Mouse (Mus musculus) neural tube, embryonic 11.5 days (tissue): ENCODE results near the gene Map4. TPM values are rescaled to one million over a fixed set of nuclear protein-coding genes. Genes with fewer than 3 reads are reported as not detected.

ENCODE experiments used
- ATAC-seq: fragments of 200-750 bp; cut with Nextera tagmentation; 2 replicates; pipeline ENCODE4 v1.8.0; 2017; ENCODE audit warnings: moderate number of reproducible peaks, mild to moderate bottlenecking, moderate TSS enrichment, moderate library complexity; ENCODE audit not compliant: insufficient read depth, low FRiP score, low TSS enrichment
- DNase-seq: peaks from one replicate; pipeline ENCODE4 v3.0.0-alpha.2; 2015; ENCODE audit warnings: low spot score
- H3K27ac ChIP-seq: fragments of 300-500 bp; sonication (generic); 2 replicates; pipeline ENCODE4 v1.5.1; 2014; ENCODE audit warnings: low read depth, mild to moderate bottlenecking, low read length
- H3K27me3 ChIP-seq: fragments of 300-500 bp; sonication (generic); 2 replicates; pipeline ENCODE4 v1.6.1; 2014; ENCODE audit warnings: mild to moderate bottlenecking, low read length, mixed read lengths; ENCODE audit not compliant: control insufficient read depth, insufficient read depth
- H3K36me3 ChIP-seq: fragments of 300-500 bp; sonication (generic); 2 replicates; pipeline ENCODE4 v1.6.1; 2014; ENCODE audit warnings: mild to moderate bottlenecking, low read length, moderate library complexity, mixed read lengths; ENCODE audit not compliant: control insufficient read depth, insufficient read depth
- H3K4me1 ChIP-seq: fragments of 300-500 bp; sonication (generic); 2 replicates; pipeline ENCODE4 v1.6.1; 2014; ENCODE audit warnings: low read length, mixed read lengths; ENCODE audit not compliant: control insufficient read depth, insufficient read depth
- H3K4me2 ChIP-seq: fragments of 300-500 bp; sonication (generic); 2 replicates; pipeline ENCODE4 v1.6.1; 2014; ENCODE audit warnings: low read depth, mild to moderate bottlenecking, moderate library complexity
- H3K4me3 ChIP-seq: fragments of 300-500 bp; sonication (generic); 2 replicates; pipeline ENCODE4 v1.5.1; 2014; ENCODE audit warnings: low read depth, low read length
- H3K9ac ChIP-seq: fragments of 300-500 bp; sonication (generic); 2 replicates; pipeline ENCODE4 v1.6.1; 2014; ENCODE audit warnings: mild to moderate bottlenecking, low read length
- H3K9me3 ChIP-seq: fragments of 300-500 bp; sonication (generic); 2 replicates; pipeline ENCODE4 v1.6.1; 2016; ENCODE audit warnings: low read length; ENCODE audit not compliant: control insufficient read depth
- whole genome bisulfite sequencing: fragments of 180-500 bp; shearing (Covaris S2); extraction: QIAGEN DNeasy Blood & Tissue Kit; methylation state at CpG from one replicate; pipeline ENCODE4 v1.1.7; 2014; 5-methylcytosine and 5-hydroxymethylcytosine counted together
- microRNA-seq: library from miRNA; unstranded; fragments of <30 nt; microRNA quantifications from one replicate; pipeline ENCODE4, GENCODE M21; 2016
- polyA plus RNA-seq: library from polyadenylated mRNA; unstranded; fragments of >200 nt; fragmentation: Nextera tagmentation; extraction: Ambion mirVana; gene quantifications from 2 replicates; pipeline ENCODE4 v1.2.1, GENCODE M21; 2014

Map4 gene
- polyA plus RNA-seq, 1 experiment from 2014 or later = 129 TPM

- Histone ChIP-seq H3K4me1 (peaks cover 13% of the 10 kb centered on the region), H3K36me3 (peaks cover 2% of the 10 kb centered on the region; the same call in 1 of the 2 replicates), H3K9me3 (no peaks in the 10 kb centered on the region), H3K9ac (peak overlapping the region; percentile 99), H3K4me3 (peak overlapping the region; percentile 87), H3K27me3 (no peaks in the 10 kb centered on the region), H3K27ac (peak overlapping the region; percentile 92), H3K4me2 (peak overlapping the region; percentile 53)
- no peak for DNase-seq
- WGBS = 35% methylated on average over 10 of the region's 10 CpGs
- ATAC-seq = no peak
Measured at GRCm38 (mm10) chr9:110130896-110131524, 199.8 kb downstream of the Map4 start.

GRCm38 (mm10) chr9:110131525-110132197 is 200.4 kb downstream of the Map4 start:
- H3K4me2 ChIP-seq = peak overlapping the region; percentile 53
- peak overlapping the region; percentile 87 for H3K4me3 ChIP-seq
- peak overlapping the region; percentile 99 for H3K9ac ChIP-seq
- peak overlapping the region; percentile 92 for H3K27ac ChIP-seq
- no peaks in the 10 kb centered on the region for H3K27me3 ChIP-seq
- H3K9me3 ChIP-seq = no peaks in the 10 kb centered on the region
- H3K4me1 ChIP-seq = peaks cover 13% of the 10 kb centered on the region
- DNase-seq = peak; percentile 100
- ATAC-seq = peak; percentile 93
- WGBS = under 1% methylated on average over 64 of the region's 64 CpGs
- peaks cover 2% of the 10 kb centered on the region; the same call in 1 of the 2 replicates for H3K36me3 ChIP-seq

GRCm38 (mm10) chr9:110132201-110132605 is 200.9 kb downstream of the Map4 start:
- Histone ChIP-seq H3K27me3 (no peaks in the 10 kb centered on the region), H3K4me3 (peak overlapping the region; percentile 87), H3K36me3 (peaks cover 2% of the 10 kb centered on the region; the same call in 1 of the 2 replicates), H3K9ac (peak overlapping the region; percentile 99), H3K4me1 (peaks cover 13% of the 10 kb centered on the region), H3K27ac (peak overlapping the region; percentile 92), H3K9me3 (no peaks in the 10 kb centered on the region), H3K4me2 (peak overlapping the region; percentile 53)
- peak; percentile 77 for DNase-seq
- 0% methylated on average over 21 of the region's 38 CpGs for WGBS
- peak; percentile 59 for ATAC-seq

- no peak for DNase-seq
- 68% methylated on average over 6 of the region's 6 CpGs for WGBS
- peaks cover 2% of the 10 kb centered on the region; the same call in 1 of the 2 replicates for H3K36me3 ChIP-seq
- peak overlapping the region; percentile 99; the same call in 1 of the 2 replicates for H3K9ac ChIP-seq
- no peak overlapping the region for H3K27ac ChIP-seq
- peak overlapping the region; percentile 87 for H3K4me3 ChIP-seq
- H3K4me2 ChIP-seq = peak overlapping the region; percentile 53
- ATAC-seq = no peak
- H3K27me3 ChIP-seq = no peaks in the 10 kb centered on the region
- no peaks in the 10 kb centered on the region for H3K9me3 ChIP-seq
- H3K4me1 ChIP-seq = peaks cover 13% of the 10 kb centered on the region
Measured at GRCm38 (mm10) chr9:110132921-110133320, 201.7 kb downstream of the Map4 start.

Small RNA genes within 50 kb of the gene (microRNA-seq; reads per million reads assigned to microRNA genes)
- gene Mir7089 = 2.6 reads per million, percentile 2 among the genes with 10 or more reads in this experiment

Other genes with a start within 250 kb of the Map4 start
- not detected in 2 replicates for gene Fbxw18, start 228.8 kb upstream of the Map4 start, polyA plus RNA-seq
- not detected in 2 replicates for gene Fbxw26, start 185.4 kb upstream of the Map4 start, polyA plus RNA-seq
- gene Fbxw27, start 140.8 kb upstream of the Map4 start, polyA plus RNA-seq = not detected in 2 replicates
- not detected in 2 replicates for gene Spink8, start 119.2 kb upstream of the Map4 start, polyA plus RNA-seq
- 83.9 and 87.2 TPM in 2 replicates for gene Nme6, start 98.7 kb upstream of the Map4 start, polyA plus RNA-seq
- 0.68 and 1.1 TPM in 2 replicates for gene Camp, start 81.8 kb upstream of the Map4 start, polyA plus RNA-seq
- gene Cdc25a, start 55.9 kb upstream of the Map4 start, polyA plus RNA-seq = 35.4 and 37.9 TPM in 2 replicates
- 157 and 167 TPM in 2 replicates for gene Smarcc1, start 186.2 kb downstream of the Map4 start, polyA plus RNA-seq
- gene Dhx30, start 186.4 kb downstream of the Map4 start, polyA plus RNA-seq = 166 and 178 TPM in 2 replicates